Mouse (Mus musculus) liver, embryonic 11.5 days (tissue): ENCODE measurements around the gene Emx2. TPM values are rescaled to one million over a fixed set of nuclear protein-coding genes. Genes with fewer than 3 reads are reported as not detected.

Experiments
- ATAC-seq: fragments of 200-750 bp; cut with Nextera tagmentation; replicated peaks from 2 replicates; pipeline ENCODE4 v1.8.0; 2017; ENCODE audit warnings: moderate number of reproducible peaks, mild to moderate bottlenecking, moderate TSS enrichment, moderate library complexity; ENCODE audit not compliant: low FRiP score
- DNase-seq: peaks from one replicate; pipeline ENCODE4 v3.0.0-alpha.2; 2017; ENCODE audit warnings: low spot score
- H3K27ac ChIP-seq: fragments of 300-500 bp; sonication (generic); 2 replicates; pipeline ENCODE4 v1.5.1; 2014; ENCODE audit warnings: mild to moderate bottlenecking, low read depth, low read length, control low read depth
- H3K27me3 ChIP-seq: fragments of 300-500 bp; sonication (generic); replicated peaks from 2 replicates; pipeline ENCODE4 v1.6.1; 2014; ENCODE audit warnings: low read length, mixed read lengths; ENCODE audit not compliant: control insufficient read depth, insufficient read depth
- H3K36me3 ChIP-seq: fragments of 300-500 bp; sonication (generic); 2 replicates; pipeline ENCODE4 v1.6.1; 2014; ENCODE audit warnings: mild to moderate bottlenecking, low read length, moderate library complexity, mixed read lengths; ENCODE audit not compliant: control insufficient read depth, insufficient read depth
- H3K4me1 ChIP-seq: fragments of 300-500 bp; sonication (generic); replicated peaks from 2 replicates; pipeline ENCODE4 v1.6.1; 2014; ENCODE audit warnings: low read length, mixed read lengths; ENCODE audit not compliant: control insufficient read depth, insufficient read depth
- H3K4me2 ChIP-seq: fragments of 300-500 bp; sonication (generic); 2 replicates; pipeline ENCODE4 v1.6.1; 2014; ENCODE audit warnings: mild to moderate bottlenecking, control low read depth, moderate library complexity
- H3K4me3 ChIP-seq: fragments of 300-500 bp; sonication (generic); 2 replicates; pipeline ENCODE4 v1.5.1; 2014; ENCODE audit warnings: low read depth, low read length, control low read depth
- H3K9ac ChIP-seq: fragments of 300-500 bp; sonication (generic); 2 replicates; pipeline ENCODE4 v1.6.1; 2014; ENCODE audit warnings: low read depth, low read length, control low read depth
- H3K9me3 ChIP-seq: fragments of 300-500 bp; sonication (generic); 2 replicates; pipeline ENCODE4 v1.6.1; 2016; ENCODE audit warnings: low read length, inconsistent platforms, mixed read lengths; ENCODE audit not compliant: control insufficient read depth
- WGBS: fragments of 180-500 bp; shearing (Covaris S2); extraction: QIAGEN DNeasy Blood & Tissue Kit; methylation state at CpG from one replicate; pipeline ENCODE4 v1.1.7; 2014; 5-methylcytosine and 5-hydroxymethylcytosine counted together
- polyA plus RNA-seq: library from polyadenylated mRNA; unstranded; fragments of >200 nt; fragmentation: Nextera tagmentation; extraction: Ambion mirVana; gene quantifications from 2 replicates; pipeline ENCODE4 v1.2.1, GENCODE M21; 2014

Gene Emx2
- polyA plus RNA-seq, 1 experiment from 2014 or later: 0.29 TPM

DNA sequence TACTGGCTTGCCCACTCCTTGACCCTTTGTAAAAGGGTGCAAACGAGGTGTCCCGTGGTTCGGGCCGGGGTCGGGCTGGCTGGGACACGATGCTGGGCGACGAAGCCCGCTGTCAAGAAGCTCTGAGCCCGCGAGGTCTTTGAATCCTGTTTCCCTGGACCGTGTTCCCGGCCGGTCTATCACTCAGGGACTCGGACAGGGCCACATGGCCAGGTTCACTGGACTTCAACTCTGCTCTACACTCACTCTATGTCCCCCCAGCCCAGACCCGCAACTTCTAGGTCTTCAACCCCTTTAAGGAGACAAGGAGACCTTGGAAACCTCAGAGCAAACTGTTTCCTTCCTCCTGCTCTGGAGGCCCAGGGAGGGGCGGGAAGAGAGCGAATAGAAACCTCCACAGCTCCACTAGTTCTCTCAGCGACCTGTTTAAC is 1.7 kb downstream of the Emx2 start:
- Histone ChIP-seq H3K27me3 (peaks cover 100% of the 10 kb centered on the region), H3K9ac (no peak overlapping the region), H3K4me1 (no peaks in the 10 kb centered on the region), H3K4me3 (0 out of 2 replicates have a peak overlapping the region, but pooled peaks have one; percentile 1), H3K4me2 (peak overlapping the region; percentile 50; the same call in 1 of the 2 replicates), H3K27ac (no peak overlapping the region), H3K9me3 (no peaks in the 10 kb centered on the region), H3K36me3 (no peaks in the 10 kb centered on the region)
- ATAC-seq (no peak), DNase-seq (no peak)
- WGBS: under 1% methylated on average over 19 of the region's 19 CpGs

DNA sequence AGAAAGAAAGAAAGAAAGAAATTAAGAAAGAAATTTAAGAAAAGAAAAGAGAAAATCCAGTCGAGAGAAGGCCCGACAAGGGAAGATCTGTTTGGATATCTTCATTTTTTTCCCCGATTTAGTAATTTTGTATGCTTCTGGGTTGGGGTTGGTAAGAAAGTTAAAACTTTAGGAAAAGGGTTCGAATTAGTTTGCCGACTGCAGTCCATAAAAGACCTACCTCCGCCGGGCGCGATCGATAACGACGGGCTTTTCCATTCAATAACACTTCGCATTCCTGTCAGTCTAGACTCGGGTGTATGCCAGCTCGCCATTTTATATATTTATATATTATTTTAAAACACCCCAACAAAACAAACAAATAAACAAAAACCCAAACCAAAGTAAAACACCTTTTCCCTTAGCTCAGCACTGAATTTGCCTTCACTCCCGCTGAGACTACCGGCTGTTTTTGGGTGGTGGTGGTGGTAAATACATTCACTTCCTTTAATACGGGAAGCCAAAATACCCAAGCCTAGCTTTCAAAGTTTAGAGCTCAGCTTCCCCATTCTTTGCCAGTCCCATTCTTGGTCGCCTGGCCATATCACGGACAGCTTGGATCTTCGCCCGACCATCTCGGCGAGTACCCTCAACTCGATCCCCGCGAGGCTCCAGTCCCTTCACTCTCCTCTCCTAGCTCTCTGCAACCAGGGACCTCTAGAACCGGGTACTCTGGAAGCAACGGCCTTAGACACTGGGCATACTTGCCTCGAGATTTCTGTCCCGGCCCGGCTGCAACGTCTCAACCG is 2.4 kb downstream of the Emx2 start:
- H3K4me2 ChIP-seq: no peak overlapping the region
- WGBS: 1% methylated on average over 34 of the region's 34 CpGs
- H3K4me3 ChIP-seq: no peak overlapping the region
- H3K4me1 ChIP-seq: no peaks in the 10 kb centered on the region
- H3K27me3 ChIP-seq: peaks cover 100% of the 10 kb centered on the region
- H3K27ac ChIP-seq: no peak overlapping the region
- ATAC-seq (no peak), DNase-seq (no peak)
- H3K9me3 ChIP-seq: no peaks in the 10 kb centered on the region
- no peaks in the 10 kb centered on the region for H3K36me3 ChIP-seq
- no peak overlapping the region for H3K9ac ChIP-seq

DNA sequence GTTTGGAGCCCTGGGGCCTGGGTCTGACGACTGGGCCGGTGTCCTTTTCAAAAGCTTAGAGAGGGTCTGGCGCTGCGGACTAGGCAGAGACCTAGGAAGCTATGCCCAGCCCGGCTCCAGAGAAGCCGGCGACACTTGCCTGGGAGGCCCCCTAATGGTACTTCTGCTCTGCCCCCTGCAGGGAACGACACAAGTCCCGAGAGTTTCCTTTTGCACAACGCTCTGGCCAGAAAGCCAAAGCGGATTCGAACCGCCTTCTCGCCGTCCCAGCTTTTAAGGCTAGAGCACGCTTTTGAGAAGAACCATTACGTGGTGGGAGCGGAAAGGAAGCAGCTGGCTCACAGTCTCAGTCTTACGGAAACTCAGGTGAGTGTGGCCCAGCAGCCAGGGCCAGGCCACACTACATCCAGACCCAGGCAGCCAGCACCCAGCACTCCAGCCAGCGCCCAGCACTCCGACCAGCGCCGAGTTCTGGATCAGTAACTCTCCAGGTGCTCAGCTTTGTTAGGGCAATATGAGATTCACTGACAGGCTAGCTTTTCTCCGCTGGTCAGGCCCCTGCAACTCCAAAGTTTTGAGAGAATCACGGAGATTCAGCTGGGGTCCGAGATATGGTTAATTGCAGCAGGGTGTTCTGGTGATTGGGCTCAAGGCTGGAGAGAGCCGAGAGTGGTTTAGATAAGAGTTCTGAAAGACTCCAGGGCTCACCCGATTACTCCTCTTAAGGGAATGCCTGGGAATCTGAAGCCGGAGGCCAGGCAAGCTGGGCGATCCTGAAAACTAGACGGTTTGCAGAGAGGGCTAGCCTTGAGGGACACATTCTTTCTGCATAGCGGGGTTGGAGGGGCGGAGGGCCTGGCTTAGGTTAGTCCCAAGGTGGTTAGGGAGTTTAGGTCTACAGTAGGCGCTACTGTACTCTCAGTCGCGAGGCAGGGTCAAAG is 3.6 kb downstream of the Emx2 start:
- DNase-seq: no peak
- 4% methylated on average over 36 of the region's 36 CpGs for WGBS
- Histone ChIP-seq H3K4me2 (no peak overlapping the region), H3K27ac (no peak overlapping the region), H3K4me3 (no peak overlapping the region), H3K9ac (no peak overlapping the region), H3K27me3 (peaks cover 100% of the 10 kb centered on the region), H3K9me3 (no peaks in the 10 kb centered on the region), H3K4me1 (no peaks in the 10 kb centered on the region), H3K36me3 (no peaks in the 10 kb centered on the region)
- ATAC-seq: no peak

DNA sequence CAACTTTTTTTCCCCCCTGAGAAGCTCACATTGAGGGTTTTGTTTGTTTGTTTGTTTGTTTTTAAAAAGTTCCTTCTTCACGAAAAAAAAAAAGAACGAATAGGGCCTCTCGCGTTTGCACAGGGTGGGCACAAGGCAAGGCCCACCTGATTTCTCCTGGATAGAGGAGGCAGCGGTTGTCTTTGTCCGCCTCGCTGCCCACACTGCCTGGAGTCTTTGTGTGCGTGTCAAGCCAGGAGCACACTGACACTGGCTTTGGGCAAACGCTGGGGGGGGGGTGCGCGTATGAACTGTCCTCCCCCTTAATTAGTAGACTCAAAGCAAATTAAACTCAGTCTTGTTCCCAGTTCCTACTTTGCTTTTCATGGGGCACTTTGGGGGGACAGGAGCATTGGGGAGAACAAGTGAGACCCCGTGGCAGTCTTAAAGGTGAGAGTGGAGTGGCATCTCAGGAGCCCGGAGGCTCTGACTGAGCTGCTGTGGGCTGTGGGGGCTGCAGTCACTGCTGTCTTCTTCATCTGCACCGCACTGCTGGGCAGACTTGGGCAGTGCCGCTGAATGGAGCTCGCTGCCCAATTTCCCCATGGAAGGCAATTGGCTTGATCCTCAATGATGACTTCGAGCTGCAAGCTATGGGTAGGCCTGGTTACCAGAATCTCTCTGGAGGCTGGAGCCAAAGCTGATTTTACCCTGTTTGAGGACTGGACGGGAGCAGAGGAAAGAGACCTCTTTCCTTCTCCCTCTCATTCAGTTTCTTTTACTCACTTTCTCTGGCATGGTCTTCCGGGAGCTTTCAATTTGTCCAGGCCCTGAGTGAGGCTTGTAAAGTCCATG is 4.5 kb downstream of the Emx2 start:
- Histone ChIP-seq H3K9me3 (no peaks in the 10 kb centered on the region), H3K36me3 (no peaks in the 10 kb centered on the region), H3K27ac (no peak overlapping the region), H3K4me1 (no peaks in the 10 kb centered on the region), H3K27me3 (peaks cover 100% of the 10 kb centered on the region), H3K4me2 (no peak overlapping the region), H3K9ac (no peak overlapping the region), H3K4me3 (no peak overlapping the region)
- DNase-seq (no peak), ATAC-seq (no peak)
- WGBS: 15% methylated on average over 19 of the region's 19 CpGs

DNA sequence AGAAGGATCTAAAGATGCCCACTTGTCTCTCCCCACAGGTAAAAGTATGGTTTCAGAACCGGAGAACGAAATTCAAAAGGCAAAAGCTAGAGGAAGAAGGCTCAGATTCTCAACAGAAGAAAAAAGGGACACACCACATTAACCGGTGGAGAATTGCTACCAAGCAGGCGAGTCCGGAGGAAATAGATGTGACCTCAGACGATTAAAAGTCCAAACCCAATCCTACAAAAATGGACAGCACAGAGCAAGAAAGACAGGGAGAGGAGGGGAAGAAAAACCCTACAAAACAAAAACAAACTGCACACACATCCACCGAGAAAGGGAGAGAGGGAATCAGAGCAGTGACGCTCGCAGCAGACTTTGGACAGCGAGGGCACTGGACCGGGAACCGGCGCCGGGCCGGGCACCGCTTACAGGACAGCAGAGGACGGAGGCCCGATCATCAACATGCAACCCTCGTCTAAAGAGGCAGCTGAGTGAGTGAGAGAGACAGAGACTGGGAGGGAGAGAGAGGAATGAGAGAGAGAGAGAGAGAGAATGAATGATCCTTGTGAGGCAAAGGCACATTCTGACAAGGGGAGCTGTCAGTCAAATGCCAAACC is 5.8 kb downstream of the Emx2 start:
- no peak overlapping the region for H3K4me3 ChIP-seq
- WGBS: 6% methylated on average over 19 of the region's 19 CpGs
- peaks cover 100% of the 10 kb centered on the region for H3K27me3 ChIP-seq
- H3K4me2 ChIP-seq: no peak overlapping the region
- H3K9me3 ChIP-seq: no peaks in the 10 kb centered on the region
- H3K4me1 ChIP-seq: no peaks in the 10 kb centered on the region
- no peak for ATAC-seq
- H3K27ac ChIP-seq: no peak overlapping the region
- H3K36me3 ChIP-seq: no peaks in the 10 kb centered on the region
- DNase-seq: no peak
- no peak overlapping the region for H3K9ac ChIP-seq

DNA sequence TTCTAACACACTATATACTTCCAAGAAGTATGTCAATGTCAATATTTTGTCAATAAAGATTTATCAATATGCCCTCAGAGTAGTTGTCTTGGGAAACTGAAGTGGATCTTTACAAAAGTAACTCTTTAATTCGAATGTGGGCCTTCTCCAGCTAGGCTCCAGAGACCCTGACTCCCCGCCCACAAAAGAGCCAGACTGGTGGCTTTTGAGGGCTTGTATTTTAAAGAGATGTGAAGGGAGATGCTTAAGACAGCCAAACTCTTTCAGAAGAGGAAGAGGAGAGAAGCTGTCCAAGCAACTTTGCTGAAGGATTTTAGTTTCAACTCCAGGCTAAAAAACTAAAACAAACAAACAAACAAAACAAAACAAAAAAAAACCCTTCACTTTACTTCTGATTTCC is 7.1 kb downstream of the Emx2 start:
- H3K4me3 ChIP-seq: no peak overlapping the region
- H3K4me1 ChIP-seq: no peaks in the 10 kb centered on the region
- H3K4me2 ChIP-seq: no peak overlapping the region
- ATAC-seq (no peak), DNase-seq (no peak)
- H3K36me3 ChIP-seq: no peaks in the 10 kb centered on the region
- H3K27ac ChIP-seq: no peak overlapping the region
- H3K9ac ChIP-seq: no peak overlapping the region
- WGBS: 18% methylated on average over 2 of the region's 2 CpGs
- peaks cover 100% of the 10 kb centered on the region for H3K27me3 ChIP-seq
- H3K9me3 ChIP-seq: no peaks in the 10 kb centered on the region

DNA sequence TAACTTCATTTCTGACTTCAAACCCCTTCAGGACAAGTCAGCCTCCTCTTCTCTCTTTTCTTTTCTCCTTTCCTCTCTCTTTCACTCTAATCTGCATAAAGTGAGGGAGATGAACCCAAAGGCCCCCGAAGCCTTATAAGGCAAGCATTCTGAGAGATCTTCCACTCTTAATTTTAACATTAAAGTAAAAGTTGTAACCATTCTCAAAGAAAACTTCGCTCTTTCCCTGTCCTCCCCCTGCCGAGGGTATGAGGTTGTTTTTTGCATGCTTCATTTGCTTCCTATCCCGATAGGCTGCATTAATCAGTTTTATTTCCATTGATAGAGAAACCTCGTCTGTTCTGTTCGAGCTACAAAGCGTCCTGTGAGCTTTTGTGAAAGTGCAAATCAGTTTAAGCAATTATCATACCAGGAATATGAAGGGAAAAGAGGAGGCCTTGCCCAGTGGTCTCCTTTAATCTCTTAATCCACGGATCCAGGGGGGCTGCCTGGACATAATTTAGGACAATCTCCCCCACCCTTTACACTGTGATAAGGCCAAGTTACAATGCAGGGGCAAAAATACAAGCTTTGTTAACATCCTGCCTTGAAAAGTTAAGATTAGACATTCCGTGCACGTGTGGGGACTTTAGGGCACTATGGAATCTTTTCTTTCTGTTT is 7.7 kb downstream of the Emx2 start:
- Histone ChIP-seq H3K4me3 (no peak overlapping the region), H3K9me3 (no peaks in the 10 kb centered on the region), H3K27me3 (peaks cover 100% of the 10 kb centered on the region), H3K36me3 (no peaks in the 10 kb centered on the region), H3K9ac (no peak overlapping the region), H3K27ac (no peak overlapping the region), H3K4me1 (no peaks in the 10 kb centered on the region), H3K4me2 (no peak overlapping the region)
- DNase-seq (no peak), ATAC-seq (no peak)
- WGBS: 6% methylated on average over 10 of the region's 10 CpGs
